Mouse (Mus musculus) lung, postnatal 4 days (tissue): ENCODE measurements at regions not wholly inside any gene's neighbourhood (a gene's known extent, or its start where the extent isn't known, plus 50 kb on each side); places are given as distances from the start of the nearest gene placed in this dataset.

ENCODE experiments used
- DNase-seq, 2 experiments: peaks; one replicate each; pipeline ENCODE4 v3.0.0; 2021

- DNase-seq, result no peak
These were observed 245.2 kb downstream of the Sv2b start for GRCm38 (mm10) chr7:75063816-75064215.

GRCm38 (mm10) chr7:75050231-75050630 is 258.8 kb downstream of the Sv2b start:
- DNase-seq, result no peak

DNA sequence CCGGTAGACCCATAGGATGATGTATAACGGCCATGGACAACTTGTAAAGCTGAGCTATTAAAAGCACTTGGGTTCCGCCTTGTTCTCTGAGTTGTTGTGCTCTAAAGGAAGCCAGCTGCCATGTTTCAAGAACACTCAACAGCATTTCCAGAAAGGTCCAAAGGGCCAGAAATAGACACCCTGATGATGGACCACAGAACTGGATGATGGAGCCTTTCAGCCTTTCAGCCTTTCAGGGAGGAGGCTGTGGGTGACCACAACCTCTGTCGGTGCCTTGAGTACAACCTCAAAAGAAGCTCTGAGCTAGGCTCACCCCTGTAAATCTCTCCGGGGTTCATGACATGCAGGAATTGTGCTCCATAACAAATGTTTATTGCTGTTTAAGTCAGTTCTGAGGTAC is 259.3 kb downstream of the Sv2b start:
- DNase-seq, result no peak

DNA sequence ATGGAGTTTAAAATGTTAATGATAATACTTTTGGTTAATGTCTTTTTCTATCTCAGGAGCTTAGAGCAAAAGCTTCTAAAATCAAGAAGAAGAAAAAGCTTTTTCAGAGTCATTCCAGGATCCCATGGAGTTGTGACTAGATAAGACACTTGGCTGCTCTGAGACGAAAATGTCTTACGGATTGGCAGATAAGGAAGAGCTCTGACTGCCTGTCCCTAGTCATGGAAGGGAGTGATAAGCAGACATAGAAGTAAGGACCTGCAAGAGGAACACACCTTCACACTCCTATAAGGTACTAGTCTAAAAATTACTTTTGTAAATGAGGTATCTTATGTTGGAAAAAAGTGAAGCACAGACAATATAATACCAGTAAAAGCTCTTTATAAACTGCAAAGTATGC is 260.2 kb downstream of the Sv2b start:
- DNase-seq, result no peak

DNA sequence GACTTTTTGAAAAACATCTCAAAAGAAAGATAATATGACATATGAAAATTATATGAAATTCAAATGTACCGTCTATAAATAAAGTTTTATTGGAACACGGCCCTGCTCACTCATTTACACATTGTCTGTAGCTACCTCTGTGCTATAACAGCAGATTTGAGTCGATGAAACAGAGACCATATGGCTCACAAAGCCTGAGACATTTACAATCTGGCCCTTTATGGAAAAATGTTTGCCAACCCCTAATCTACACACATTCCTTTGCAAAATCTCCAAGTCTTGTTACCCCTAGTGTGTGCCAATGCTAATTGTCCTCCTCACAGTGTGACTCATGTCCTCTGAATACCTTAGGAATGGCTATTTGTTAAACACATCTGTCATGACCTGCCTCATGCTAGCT is 261.2 kb downstream of the Sv2b start:
- DNase-seq, result no peak

DNA sequence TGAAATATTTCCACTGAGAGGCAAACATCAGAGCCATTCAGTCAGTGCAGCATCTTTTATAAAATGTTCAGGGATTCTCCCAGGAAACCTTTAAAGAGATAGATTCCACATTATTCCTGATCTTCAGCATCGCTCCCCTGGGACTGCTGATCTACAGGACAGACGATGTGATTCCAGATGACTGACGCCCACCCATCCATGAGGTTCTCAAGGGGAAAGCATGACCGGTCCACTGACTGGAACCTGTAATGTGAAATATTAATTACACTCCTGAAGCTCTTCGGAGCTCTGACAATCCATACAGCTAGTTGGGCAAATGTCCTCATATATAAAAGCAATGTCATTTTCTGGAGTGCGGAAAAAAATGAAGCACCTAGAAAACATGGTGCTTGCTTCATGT is 268.2 kb downstream of the Sv2b start:
- no peak for DNase-seq

DNA sequence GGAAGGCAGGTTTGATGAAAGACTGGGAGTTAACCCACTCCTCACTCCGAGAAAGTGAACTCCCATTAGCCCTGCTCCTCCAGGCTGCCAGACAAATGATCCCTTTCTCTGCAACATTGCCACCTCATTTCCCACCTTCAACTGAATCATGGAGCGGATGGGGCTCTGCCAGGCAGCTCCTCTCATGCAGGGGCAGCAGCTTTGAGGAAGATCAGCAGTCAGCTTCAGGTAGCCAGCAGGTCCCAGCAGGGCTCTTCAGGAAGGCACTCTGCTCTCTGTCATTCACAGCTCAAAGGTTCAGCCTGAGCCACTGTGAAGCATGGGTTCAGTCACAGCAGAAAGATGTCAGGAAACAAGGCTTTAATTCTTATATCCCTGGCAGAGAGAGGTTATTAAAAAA is 282.9 kb downstream of the Sv2b start:
- no peak for DNase-seq

- DNase-seq, result no peak
These were observed 287.1 kb downstream of the Sv2b start for GRCm38 (mm10) chr7:75021966-75022365.

DNA sequence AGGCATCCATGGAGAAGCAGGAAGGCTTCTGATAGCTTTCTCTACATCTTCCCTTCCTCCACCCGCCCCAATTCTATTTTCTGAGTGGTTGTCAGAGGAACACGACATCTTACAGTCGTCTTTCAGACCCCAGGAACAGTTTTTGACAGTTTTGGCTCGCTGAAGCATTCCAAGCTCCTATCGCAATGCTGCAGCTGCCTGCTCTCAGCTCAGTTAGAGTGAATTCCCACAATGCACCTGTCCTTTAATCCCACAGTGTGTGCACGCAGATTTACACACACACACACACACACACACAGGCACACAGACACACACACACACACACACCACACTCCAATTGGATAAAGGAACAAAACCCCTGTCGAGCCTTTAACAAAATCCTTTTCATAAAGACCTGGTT is 290.4 kb downstream of the Sv2b start:
- peak; percentile 4 to 37 for DNase-seq

DNA sequence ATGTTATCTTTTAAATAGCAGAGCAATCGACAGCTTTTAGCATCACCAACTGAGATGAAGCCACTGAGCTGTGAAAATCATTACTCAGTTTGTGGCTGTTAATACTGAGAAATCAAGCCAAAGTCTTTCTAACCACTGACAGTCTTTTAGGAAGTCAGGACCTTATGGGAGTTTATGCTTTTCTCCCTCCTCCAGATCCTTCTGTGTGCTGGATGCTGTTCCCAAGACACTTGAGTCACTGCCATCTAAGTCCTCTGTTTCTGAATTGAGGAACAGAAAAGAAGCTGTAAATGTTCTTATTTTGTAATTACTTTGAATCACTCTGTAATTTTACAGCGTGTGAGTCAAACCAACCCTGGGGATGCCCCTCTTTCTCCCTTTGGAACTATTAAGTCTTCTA is 300.6 kb downstream of the Sv2b start:
- DNase-seq, result no peak

- DNase-seq, result no peak
These were observed 318.9 kb downstream of the Sv2b start for GRCm38 (mm10) chr7:74990198-74990597.

DNA sequence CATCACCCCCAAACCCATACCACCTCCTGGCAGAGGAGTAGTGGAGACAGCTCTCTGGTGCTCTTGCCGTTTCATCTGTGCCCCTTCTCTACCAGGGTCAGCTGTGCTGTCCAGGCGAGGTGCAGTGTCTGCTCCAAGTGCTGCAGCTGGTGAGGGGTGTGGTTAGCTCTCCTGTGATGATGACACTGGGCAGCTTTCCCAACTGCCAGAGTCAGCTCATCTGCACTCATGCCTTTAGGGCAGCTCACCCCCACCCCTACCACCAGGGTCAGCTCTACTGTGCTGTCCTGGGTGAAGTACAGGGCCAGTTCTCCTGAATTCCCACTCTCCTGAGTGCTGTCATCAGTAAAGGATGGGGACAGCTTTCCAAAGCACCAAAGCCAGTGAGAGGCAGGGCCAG is 329.6 kb downstream of the Sv2b start:
- DNase-seq, result no peak

DNA sequence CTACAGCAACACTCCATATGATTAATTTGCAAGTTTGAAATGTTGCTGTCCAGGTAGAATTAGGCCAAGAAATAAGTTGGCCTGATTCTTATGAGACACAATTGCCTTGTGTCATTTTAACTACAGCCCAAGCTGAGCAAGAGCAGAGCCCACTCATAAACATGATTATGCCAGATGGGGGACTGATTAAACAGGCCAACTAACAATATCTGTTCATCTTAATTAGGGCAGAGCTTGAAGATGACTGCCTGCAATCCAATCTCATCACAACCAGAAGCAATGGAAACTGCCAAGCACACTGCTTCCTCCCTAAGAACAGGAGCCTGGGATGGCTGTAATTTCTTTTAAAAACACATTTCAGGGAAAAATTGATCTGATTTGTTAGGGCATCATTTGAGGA is 333.1 kb downstream of the Sv2b start:
- no peak for DNase-seq

DNA sequence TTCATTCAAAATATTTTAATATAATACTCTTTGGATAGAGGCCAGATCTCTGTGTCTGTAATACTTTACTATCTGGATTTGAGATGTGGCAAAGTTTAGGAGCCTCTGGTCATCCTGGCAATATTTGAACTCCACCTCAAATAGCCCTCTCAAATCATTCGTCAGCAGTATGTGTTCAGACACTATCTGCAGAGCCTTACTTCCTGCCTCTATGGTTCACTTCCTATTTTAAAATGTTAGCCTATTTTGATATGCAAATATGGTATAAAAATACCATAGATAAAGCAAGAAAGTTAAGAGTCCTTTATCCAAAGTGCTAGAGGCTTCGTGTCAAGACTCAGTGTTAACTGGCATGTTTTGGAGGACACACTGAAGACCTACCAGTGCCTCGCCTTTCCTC is 334.6 kb downstream of the Sv2b start:
- DNase-seq, result no peak

- no peak for DNase-seq
These were observed 364.5 kb downstream of the Sv2b start for GRCm38 (mm10) chr7:74944421-74945098.

DNA sequence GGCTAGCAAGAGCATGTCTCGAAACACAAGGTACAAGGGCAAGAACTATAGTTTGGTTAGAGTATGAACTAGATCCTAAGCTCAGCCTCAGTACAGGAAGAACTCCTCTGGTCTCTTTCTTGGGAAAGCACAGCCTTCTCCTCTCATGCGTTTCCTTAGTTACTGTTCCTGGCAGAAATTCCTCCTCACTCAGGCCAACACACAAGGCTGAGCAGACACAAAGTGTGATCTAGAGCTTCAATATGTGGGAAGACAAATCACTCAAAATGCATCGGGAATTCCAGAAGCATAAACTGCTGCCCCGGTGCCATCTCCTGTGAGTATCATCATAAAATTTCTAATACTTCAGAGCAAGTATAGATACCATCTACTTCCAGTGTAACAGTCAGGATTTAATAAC is 366.1 kb downstream of the Sv2b start:
- DNase-seq, result no peak

- no peak for DNase-seq
These were observed 366.9 kb downstream of the Sv2b start for GRCm38 (mm10) chr7:74942146-74942545.

DNA sequence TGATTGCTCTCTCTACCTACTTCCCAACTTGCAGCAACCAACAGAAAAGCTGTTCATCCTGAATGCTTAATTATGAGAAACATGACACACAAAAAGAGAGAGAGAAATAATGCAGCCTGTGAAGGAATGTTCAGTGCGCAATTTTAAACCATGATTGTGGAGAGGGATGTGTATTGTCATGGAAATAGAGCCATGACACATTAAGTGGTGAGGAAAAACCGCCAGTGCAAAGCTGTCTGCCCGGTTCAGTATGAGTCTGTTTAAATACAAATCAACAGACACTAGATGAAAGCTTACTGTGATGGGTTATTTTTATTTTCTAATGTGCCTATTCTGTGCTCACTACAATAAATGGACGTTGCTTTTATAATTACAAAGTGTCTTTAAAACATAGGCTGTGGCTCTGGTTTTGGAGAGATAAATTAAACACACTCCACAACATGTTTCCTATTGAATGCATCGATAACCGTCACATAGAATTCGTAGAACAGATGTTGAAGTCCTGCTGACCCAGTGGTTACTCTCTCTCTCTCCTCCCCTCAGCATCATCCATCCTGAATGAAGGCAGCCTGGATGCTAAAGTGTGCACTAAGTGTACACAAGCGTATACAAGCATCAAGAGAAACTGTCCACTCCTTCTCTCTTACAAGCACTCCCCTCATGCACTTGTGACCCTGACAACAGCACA is 374.7 kb upstream of the Slco3a1 start:
- DNase-seq, result no peak

DNA sequence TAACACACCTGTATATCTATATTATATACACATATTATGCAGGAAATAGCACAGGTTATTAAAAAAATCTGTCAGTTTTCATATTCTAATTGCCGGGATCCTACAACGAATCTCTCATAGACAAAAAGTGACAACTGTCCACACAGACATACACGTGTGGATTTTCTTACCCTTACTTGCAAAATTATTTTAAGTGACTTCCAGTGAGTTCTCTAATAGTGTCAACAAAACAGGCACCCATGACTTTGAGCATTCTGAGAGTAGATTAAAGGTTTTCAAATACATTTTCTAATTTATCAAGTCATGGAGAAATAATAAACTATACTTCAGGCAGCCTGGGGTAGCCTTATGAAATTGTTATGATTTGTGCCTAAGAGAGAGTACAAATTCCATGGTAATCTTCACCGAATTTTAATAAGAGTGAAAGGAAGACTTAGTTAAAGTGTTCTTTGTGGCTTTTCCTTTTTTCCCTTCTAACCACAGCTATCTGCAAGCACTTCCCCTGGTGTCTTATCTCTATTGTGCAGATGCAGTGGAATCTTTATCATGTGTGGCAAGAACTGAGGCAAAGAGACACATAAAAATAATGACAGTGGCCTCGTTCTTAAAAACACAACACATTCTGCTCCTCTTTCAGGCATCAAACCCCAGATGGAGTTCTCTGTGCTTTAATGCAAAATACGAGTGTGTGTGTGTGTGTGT is 373.8 kb upstream of the Slco3a1 start:
- DNase-seq, result no peak

- DNase-seq, result no peak
These were observed 372.1 kb upstream of the Slco3a1 start for GRCm38 (mm10) chr7:74926729-74927128.

- DNase-seq, result no peak
These were observed 369.6 kb upstream of the Slco3a1 start for GRCm38 (mm10) chr7:74924156-74924555.

DNA sequence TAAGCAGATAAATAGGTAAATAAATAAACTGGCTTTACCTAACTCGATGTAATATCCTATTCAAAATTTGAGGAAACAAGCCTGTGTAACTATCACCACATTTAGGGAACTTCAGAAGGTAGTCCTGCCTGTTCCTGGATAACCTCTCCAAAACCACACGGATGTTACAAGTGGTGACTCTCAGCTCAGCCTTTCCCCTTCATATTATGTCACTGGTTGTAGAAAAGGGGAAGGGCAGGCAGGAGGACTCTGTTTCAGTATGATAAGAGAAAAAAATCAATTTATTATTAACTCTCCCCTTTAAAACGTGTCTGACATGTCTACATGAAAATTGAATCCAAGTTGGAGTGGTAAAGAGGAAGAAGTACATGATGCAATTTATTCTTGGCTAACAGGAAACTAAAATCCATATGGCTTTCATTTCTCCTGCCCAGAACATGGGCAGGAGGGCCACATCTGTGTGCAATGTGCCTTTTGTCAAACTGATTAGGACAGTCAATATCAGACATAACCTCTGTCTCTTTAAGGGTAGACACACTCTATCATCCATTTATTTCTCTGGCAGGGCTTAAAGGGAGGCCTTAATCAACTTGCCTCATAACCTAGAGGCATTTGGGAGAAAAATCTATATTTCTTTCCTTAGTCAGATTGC is 353.9 kb upstream of the Slco3a1 start:
- no peak for DNase-seq

DNA sequence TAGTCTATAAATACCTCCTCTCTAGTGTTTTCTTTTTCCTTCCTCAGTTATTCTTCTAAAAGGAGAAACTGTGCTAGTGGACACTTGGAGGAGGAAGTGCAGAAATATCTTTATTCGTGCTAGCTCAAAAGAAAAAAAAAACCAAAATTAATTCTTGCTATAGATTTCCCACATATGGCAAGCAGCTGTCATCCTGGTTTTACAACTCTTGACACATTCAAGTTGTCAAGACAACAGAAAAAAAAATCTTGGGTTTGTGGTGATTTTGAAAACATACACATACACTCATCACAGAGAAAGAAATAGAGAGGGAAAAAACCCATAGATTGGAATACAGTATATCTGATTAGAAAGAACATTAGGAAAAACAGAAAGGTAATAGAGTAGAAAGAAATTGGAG is 352.8 kb upstream of the Slco3a1 start:
- DNase-seq, result no peak

DNA sequence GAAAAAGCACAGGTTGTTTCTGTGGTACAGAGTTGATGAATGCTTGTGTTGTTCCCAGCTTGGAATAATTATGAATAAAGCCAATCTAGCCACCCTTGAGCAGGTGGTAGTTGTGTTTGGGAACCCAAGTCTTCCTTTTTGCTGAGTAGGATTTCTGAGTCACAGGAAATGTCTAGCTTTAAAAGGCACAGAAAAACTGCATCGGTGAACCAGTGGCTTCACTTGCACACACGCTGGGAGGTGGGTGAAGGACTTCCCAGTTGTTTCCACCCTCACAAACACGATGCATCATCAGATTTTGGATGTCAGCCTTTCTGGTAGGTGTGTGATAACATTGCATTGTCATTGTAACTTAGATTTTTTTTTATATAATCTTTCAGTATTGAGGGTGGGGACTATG is 322.9 kb upstream of the Slco3a1 start:
- no peak for DNase-seq
